Comparison of ENCODE assay signal across 9 mouse cellular contexts in genomic region chr1:132211672-132212071, GRCm38 (mm10). TPM values are rescaled to one million over a fixed set of nuclear protein-coding genes. Genes with fewer than 3 reads are reported as not detected.
DNase-seq lines count a peak whose midpoint lies in the region; ATAC-seq lines count a peak whose summit lies in the region.
"Had no signal": no experiment of that assay in that cellular context is flagged by ENCODE, and none has a peak within 500 bp of the region (broad histone marks: within the 10 kb centered on the region; RNA-seq: fewer than 3 reads in every experiment).

No protein-coding gene starts in this region.

- peaks cover 43% of the 10 kb centered on the region for H3K27me3 ChIP-seq in heart, embryonic 12.5 days (replicated peaks)
- H3K27me3 ChIP-seq in lung, embryonic 16.5 days (ENCODE audit: control insufficient read depth, insufficient read depth, low read depth, low read length), result no peaks in the 10 kb centered on the region
- H3K27me3 ChIP-seq in intestine, embryonic 15.5 days (replicated peaks), result peaks cover 4% of the 10 kb centered on the region; the same call in 1 of the 2 replicates
- 0 out of 2 replicates have a peak, but pooled peaks cover 4% of the 10 kb centered on the region for H3K27me3 ChIP-seq in neural tube, embryonic 15.5 days (replicated peaks)

- 0 out of 2 replicates have a peak overlapping the region, but pooled peaks have one; percentile 40 for H3K4me3 ChIP-seq in heart, embryonic 12.5 days
- peak overlapping the region; percentile 41 for H3K4me3 ChIP-seq in lung, embryonic 16.5 days (ENCODE audit: low read length)
- no peak overlapping the region for H3K4me3 ChIP-seq in intestine, embryonic 15.5 days (replicated peaks)
- H3K4me3 ChIP-seq in neural tube, embryonic 15.5 days (replicated peaks), result no peak overlapping the region

- no peak overlapping the region for H3K9ac ChIP-seq in heart, embryonic 12.5 days
- peak overlapping the region; percentile 3; the same call in 1 of the 2 replicates for H3K9ac ChIP-seq in lung, embryonic 16.5 days (ENCODE audit: low read length)
- H3K9ac ChIP-seq in intestine, embryonic 15.5 days, result no peak overlapping the region
- H3K9ac ChIP-seq in neural tube, embryonic 15.5 days (replicated peaks), result no peak overlapping the region

- H3K4me1 ChIP-seq in heart, embryonic 12.5 days (replicated peaks), result peaks cover 39% of the 10 kb centered on the region
- peaks cover 10% of the 10 kb centered on the region for H3K4me1 ChIP-seq in lung, embryonic 16.5 days (replicated peaks; ENCODE audit: control insufficient read depth, insufficient read depth, low read length)
- H3K4me1 ChIP-seq in intestine, embryonic 15.5 days (replicated peaks), result 0 out of 2 replicates have a peak, but pooled peaks cover 8% of the 10 kb centered on the region
- peaks cover 64% of the 10 kb centered on the region for H3K4me1 ChIP-seq in neural tube, embryonic 15.5 days

- no peaks in the 10 kb centered on the region for H3K36me3 ChIP-seq in heart, embryonic 12.5 days
- H3K36me3 ChIP-seq in lung, embryonic 16.5 days (ENCODE audit: control insufficient read depth, insufficient read depth, low read length), result no peaks in the 10 kb centered on the region
- H3K36me3 ChIP-seq in intestine, embryonic 15.5 days, result no peaks in the 10 kb centered on the region
- no peaks in the 10 kb centered on the region for H3K36me3 ChIP-seq in neural tube, embryonic 15.5 days

- no peak overlapping the region for H3K27ac ChIP-seq in heart, embryonic 12.5 days (ENCODE audit: poor library complexity, severe bottlenecking)
- no peak overlapping the region for H3K27ac ChIP-seq in lung, embryonic 16.5 days (ENCODE audit: low read length)
- no peak overlapping the region for H3K27ac ChIP-seq in intestine, embryonic 15.5 days
- no peak overlapping the region for H3K27ac ChIP-seq in neural tube, embryonic 15.5 days (replicated peaks)

- DNase-seq in heart, adult 8-10 months (ENCODE audit: low spot score), result no peak
- no peak for DNase-seq in lung, postnatal 4 days
- DNase-seq in right cerebral cortex, adult 2 months (ENCODE audit: low spot score in 2 of 2), result no peak
- DNase-seq in gastrocnemius, postnatal 14 days, result no peak

- intact Hi-C loops in gastrocnemius, postnatal 14 days (cut with DNase I; ENCODE audit: low total_unique reads), result no loop called here

- H3K4me2 ChIP-seq in heart, embryonic 12.5 days, result peak overlapping the region; percentile 62
- peak overlapping the region; percentile 54 for H3K4me2 ChIP-seq in lung, embryonic 16.5 days (ENCODE audit: low read depth, low read length)
- H3K4me2 ChIP-seq in intestine, embryonic 15.5 days (replicated peaks), result peak overlapping the region; percentile 59
- H3K4me2 ChIP-seq in neural tube, embryonic 15.5 days, result peak overlapping the region; percentile 51; the same call in 1 of the 2 replicates

- H3K9me3 ChIP-seq in heart, embryonic 12.5 days (replicated peaks), result no peaks in the 10 kb centered on the region
- H3K9me3 ChIP-seq in lung, embryonic 16.5 days (ENCODE audit: control insufficient read depth, low read length), result no peaks in the 10 kb centered on the region
- no peaks in the 10 kb centered on the region for H3K9me3 ChIP-seq in intestine, embryonic 15.5 days
- H3K9me3 ChIP-seq in neural tube, embryonic 15.5 days (replicated peaks), result no peaks in the 10 kb centered on the region

- 37% methylated on average over 12 of the region's 12 CpGs for WGBS in heart, embryonic 12.5 days
- 33% methylated on average over 12 of the region's 12 CpGs for WGBS in lung, embryonic 16.5 days
- WGBS in intestine, embryonic 15.5 days, result 37% methylated on average over 12 of the region's 12 CpGs
- 48% methylated on average over 12 of the region's 12 CpGs for WGBS in neural tube, embryonic 15.5 days

- no peak for ATAC-seq in heart, embryonic 12.5 days (ENCODE audit: insufficient number of reproducible peaks, low FRiP score)
- peak; percentile 47; the same call in 1 of the 2 replicates for ATAC-seq in lung, embryonic 16.5 days (ENCODE audit: low read depth)
- no peak for ATAC-seq in intestine, embryonic 15.5 days
- ATAC-seq in neural tube, embryonic 15.5 days (ENCODE audit: low FRiP score), result no peak

RNA-seq across cellular contexts. Expression of gene Gm10188, which starts 17.9 kb away (rescaled TPM):
- not detected in 2 replicates for polyA plus RNA-seq in heart, embryonic 12.5 days (2016; fragmentation: Nextera tagmentation; extraction: Ambion mirVana)
- total RNA-seq in heart, adult 8-10 months (2022), result not detected
- 0.63 TPM in 1 of 2 replicates, not detected in the other for polyA plus RNA-seq in lung, embryonic 16.5 days (2015; fragmentation: Nextera tagmentation; extraction: Ambion mirVana)
- polyA plus RNA-seq in intestine, embryonic 15.5 days (2015; fragmentation: Nextera tagmentation; extraction: Ambion mirVana), result not detected in 2 replicates
- polyA plus RNA-seq in neural tube, embryonic 15.5 days (2015; fragmentation: Nextera tagmentation; extraction: Ambion mirVana), result 0.50 and 0.59 TPM in 2 replicates
- not detected for total RNA-seq in gastrocnemius, postnatal 14 days (2021)
- total RNA-seq: left cerebral cortex, postnatal 25 days had no signal

RNA-seq across cellular contexts. Expression of gene AC124108.1, which starts 20.4 kb away (rescaled TPM):
- polyA plus RNA-seq in heart, embryonic 12.5 days (2016; fragmentation: Nextera tagmentation; extraction: Ambion mirVana), result not detected in 2 replicates
- under 1 TPM in 1 of 4 experiments, not detected in 3; 0.09 TPM for total RNA-seq in heart, adult 8-10 months (2022)
- polyA plus RNA-seq in lung, embryonic 16.5 days (2015; fragmentation: Nextera tagmentation; extraction: Ambion mirVana), result 0.50 and 0.63 TPM in 2 replicates
- 0.03 and 0.08 TPM in 2 replicates for polyA plus RNA-seq in intestine, embryonic 15.5 days (2015; fragmentation: Nextera tagmentation; extraction: Ambion mirVana)
- 1.4 and 1.6 TPM in 2 replicates for polyA plus RNA-seq in neural tube, embryonic 15.5 days (2015; fragmentation: Nextera tagmentation; extraction: Ambion mirVana)
- not detected for total RNA-seq in gastrocnemius, postnatal 14 days (2021)

RNA-seq across cellular contexts. Expression of gene Lemd1, which starts 20.4 kb away (rescaled TPM):
- not detected in 2 replicates for polyA plus RNA-seq in heart, embryonic 12.5 days (2016; fragmentation: Nextera tagmentation; extraction: Ambion mirVana)
- not detected for total RNA-seq in heart, adult 8-10 months (2022)
- 1.2 and 1.8 TPM in 2 replicates for polyA plus RNA-seq in lung, embryonic 16.5 days (2015; fragmentation: Nextera tagmentation; extraction: Ambion mirVana)
- polyA plus RNA-seq in intestine, embryonic 15.5 days (2015; fragmentation: Nextera tagmentation; extraction: Ambion mirVana), result 0.43 and 0.58 TPM in 2 replicates
- 16.9 and 17.6 TPM in 2 replicates for polyA plus RNA-seq in neural tube, embryonic 15.5 days (2015; fragmentation: Nextera tagmentation; extraction: Ambion mirVana)
- total RNA-seq in gastrocnemius, postnatal 14 days (2021), result not detected

Comparison
In these comparisons a context has a peak if more than half of its experiments do, and no peak if none do; other contexts are left out.
1. H3K4me3 ChIP-seq: peak in heart, embryonic 12.5 days (single experiment) and lung, embryonic 16.5 days (single experiment); none in intestine, embryonic 15.5 days (single experiment) and neural tube, embryonic 15.5 days (single experiment).
2. Peak in every context shown above with its lines, with median percentiles within 50 percentile points of each other: H3K4me2 ChIP-seq.